Mouse (Mus musculus) lung, adult 2 months (tissue): ENCODE measurements around the gene Mad1l1.

Experiments used
- CTCF ChIP-seq: fragments of 200-500 bp; IDR thresholded peaks from 2 replicates; pipeline ENCODE4 v1.5.1; 2011; ENCODE audit warnings: mild to moderate bottlenecking, low read length, control low read depth; ENCODE audit not compliant: insufficient read depth
- POLR2A ChIP-seq: fragments of 200-500 bp; IDR thresholded peaks from 2 replicates; pipeline ENCODE4 v1.6.1; 2011; ENCODE audit warnings: low read depth, mild to moderate bottlenecking, control low read depth, low read length, borderline replicate concordance; ENCODE audit errors: extremely low read depth

- no peak for TF ChIP-seq CTCF
- no peak for TF ChIP-seq POLR2A
Observed at GRCm38 (mm10) chr5:140289161-140289560, 32.2 kb downstream of the Mad1l1 start.
